Mouse (Mus musculus) adrenal gland, adult 2 months (tissue): ENCODE measurements around the gene Fndc8. TPM values are rescaled to one million over a fixed set of nuclear protein-coding genes. Genes with fewer than 3 reads are reported as not detected.
"Not testable (repeated sequence)": the region's sequence is repeated elsewhere in the genome, so short reads cannot be mapped to it uniquely, and the experiment has no call there.

Experiments used
- DNase-seq: peaks from one replicate; pipeline ENCODE4 v3.0.0; 2021
- polyA plus RNA-seq: library from polyadenylated mRNA; depleted of rRNA; stranded (reverse); fragments of >200 nt; gene quantifications from 2 replicates; pipeline ENCODE4 v1.2.3, GENCODE M21; 2012; rRNA removed
- total RNA-seq, 2 experiments: library from RNA; stranded (reverse); gene quantifications; 2 replicates each; pipeline ENCODE4 v1.2.3; 2021

The Fndc8 gene
- total and polyA plus RNA-seq, 3 experiments: 0.24 TPM; not detected in 1

DNA sequence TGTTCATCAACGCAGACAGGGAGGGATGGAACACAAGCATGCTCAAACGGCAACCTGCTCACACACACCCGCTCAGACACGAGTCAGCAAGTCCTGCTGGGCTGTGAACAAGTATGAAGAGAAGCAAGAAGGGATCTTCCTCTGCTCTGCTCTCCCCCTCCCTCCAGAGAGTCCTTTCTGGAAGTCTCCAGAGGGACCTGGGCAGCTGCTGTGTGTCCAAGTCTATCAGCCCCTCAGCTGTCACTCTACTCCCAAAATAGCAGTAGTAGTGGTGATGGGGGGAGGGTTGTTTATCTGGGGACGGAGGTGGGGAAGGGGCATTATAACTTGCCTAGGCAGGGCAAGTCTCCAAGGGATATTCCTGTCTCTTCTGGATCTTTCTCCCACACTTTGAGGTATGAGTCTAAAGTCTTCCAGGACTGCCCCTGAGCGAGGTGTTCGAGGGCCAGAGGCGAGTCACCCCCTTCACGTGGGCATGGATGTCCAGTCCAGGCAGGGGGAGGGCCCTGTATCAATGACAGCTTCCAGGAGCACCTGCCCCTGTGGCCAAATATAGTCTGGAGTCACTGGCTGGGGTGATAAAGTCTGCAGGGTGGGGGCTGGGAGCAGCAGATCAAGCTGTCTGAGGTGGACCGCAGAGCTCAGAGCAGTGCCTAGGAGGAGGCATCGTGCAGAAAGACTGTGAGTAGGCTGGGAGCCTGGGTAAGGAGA, 18.9 kb downstream of the Fndc8 start:
- DNase-seq: no peak

DNA sequence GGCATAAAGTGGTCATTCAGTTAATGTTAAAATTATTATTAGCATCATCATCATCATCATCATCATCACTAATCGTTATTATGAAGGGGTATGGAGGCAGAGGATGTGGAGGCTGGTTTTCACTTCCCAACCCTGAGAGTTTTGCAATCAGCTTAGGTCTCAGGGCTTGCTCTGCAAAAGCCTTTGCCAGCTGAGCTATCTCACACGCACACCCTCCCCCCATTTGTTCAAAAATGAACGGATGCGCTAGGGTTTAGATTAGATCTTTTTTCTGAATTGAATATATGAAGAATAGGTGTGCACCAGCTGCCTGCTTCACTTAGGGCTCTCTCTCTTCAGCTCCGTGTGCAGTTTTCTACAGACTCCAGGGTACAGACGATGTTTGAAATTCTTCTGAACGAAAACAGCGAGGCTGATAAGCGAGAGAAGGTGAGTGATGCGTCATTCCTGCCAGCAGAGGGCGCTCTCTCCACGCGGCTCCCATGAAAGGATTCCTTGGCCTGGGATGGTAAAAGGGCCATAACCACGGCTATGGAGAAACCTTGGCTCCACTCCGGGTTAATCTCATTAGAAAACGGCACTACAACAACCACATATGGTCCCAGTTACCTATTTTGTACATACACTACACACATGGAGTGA, 22.9 kb downstream of the Fndc8 start:
- DNase-seq: peak; percentile 69

DNA sequence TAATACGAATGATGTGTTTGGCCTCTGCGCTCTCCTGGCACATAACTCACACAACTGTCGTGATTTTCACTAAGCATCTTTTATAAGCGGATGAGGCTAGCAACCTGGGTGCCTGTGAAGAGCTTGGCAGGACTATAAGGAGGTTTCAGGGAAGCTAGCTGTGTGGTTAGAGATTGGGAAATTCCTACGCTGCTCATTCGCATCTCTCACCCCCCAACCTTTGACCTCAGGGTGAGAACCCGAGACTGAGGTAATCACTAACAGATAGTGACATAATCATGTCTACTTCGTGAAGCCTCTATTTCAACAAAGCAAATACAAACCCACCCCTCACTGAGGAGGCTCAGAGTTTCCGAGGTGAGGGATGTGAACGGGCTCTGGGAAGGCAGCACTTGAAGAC, 28.8 kb downstream of the Fndc8 start:
- DNase-seq: no peak

DNA sequence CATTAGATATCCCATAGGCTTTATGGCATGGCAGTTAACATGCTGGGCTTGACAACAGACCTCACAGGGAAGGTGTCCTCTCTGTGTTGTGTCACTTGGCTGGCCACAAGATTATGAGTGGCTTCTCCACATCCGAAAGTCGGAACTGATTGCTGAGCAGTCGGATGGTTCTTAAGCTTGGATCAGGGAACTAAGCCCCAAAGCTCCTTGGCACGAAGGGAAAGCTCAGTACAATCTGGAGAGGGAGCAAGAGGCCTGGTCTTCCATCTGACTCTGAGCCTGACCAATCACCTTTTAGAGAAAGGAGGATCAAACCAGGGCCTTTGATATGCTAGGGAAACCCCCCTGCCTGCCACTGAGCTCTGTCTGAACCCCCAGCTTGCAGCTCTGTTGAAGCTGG, 29.8 kb downstream of the Fndc8 start:
- no peak for DNase-seq

DNA sequence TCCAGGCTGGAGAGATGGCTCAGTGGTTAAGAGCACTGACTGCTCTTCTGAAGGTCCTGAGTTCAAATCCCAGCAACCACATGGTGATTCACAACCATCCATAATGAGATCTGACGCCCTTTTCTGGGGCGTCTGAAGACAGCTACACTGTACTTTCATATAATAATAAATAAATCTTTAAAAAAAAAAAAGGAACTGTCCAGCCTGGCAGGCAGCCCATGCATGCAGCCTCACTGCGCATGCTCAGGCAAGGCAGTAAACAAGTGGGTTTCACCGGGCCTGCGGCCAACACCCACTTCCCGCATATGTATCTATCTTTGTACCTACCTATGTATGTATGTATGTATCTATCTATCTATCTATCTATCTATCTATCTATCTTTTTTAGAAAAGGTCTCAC, 32.0 kb downstream of the Fndc8 start:
- DNase-seq: not testable (repeated sequence)

DNA sequence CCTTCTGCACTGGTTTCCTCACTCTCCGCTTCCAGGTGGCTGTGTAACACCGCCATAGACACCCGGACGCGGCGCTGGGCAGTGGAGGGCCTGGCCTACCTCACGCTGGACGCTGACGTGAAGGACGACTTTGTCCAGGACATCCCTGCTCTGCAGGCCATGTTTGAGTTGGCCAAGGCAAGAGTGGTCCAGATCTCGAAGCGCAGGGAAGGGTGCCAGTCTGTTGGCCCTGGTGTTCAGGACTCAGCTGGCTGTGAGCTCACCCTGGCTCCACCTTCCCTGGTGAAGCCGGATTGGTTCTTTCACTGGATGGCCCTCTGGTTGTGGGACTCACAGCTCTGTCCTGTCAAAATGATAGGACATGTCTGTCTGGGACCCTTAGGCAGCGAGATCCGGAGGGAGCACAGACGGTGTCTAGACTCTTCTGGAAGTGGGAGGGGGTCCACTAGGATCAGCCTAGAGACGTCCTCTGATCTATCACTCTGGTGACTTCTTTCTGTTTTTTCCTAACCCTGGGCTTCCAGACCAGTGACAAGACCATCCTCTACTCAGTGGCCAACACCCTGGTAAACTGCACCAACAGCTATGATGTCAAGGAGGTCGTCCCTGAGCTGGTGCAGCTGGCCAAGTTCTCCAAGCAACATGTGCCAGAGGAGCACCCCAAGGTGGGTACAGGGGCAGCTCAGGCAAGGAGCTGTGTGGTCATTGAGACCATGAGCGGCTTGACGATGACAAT, 37.1 kb downstream of the Fndc8 start:
- DNase-seq: no peak

DNA sequence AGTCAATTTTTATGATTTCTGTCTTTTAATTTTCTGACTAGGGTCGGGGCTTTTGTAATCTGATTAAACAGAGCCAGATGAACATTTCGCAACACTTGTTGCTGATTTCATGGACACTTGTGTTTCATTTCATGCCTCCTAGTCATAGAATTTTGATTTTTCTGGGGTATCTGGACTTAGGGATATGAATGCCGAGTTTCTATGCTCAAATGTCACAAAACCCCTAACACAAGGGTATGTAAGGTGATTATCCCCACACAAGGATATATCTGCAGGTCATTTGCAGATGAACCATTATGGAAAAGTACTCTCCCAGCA, 37.7 kb downstream of the Fndc8 start:
- DNase-seq: no peak

DNA sequence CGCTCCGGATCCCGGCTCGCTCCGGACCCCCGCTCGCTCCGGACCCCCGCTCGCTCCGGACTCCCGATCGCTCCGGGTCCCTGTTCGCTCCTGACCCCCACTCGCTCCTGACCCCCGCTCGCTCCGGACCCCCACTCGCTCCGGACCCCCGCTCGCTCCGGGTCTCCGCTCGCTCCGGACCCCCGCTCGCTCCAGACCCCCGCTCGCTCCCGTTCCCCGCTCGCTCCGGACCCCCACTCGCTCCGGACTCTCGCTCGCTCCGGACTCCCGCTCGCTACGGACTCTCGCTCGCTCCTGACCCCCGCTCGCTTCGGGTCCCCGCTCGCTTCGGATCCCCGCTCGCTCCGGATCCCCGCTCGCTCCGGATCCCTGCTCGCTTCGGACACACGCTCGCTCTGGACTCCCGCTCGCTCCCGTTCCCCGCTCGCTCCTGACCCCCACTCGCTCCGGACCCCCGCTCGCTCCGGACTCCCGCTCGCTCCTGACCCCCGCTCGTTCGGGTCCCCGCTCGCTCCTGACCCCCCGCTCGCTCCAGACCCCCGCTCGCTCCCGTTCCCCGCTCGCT, 38.5 kb downstream of the Fndc8 start:
- DNase-seq: not testable (repeated sequence)

DNA sequence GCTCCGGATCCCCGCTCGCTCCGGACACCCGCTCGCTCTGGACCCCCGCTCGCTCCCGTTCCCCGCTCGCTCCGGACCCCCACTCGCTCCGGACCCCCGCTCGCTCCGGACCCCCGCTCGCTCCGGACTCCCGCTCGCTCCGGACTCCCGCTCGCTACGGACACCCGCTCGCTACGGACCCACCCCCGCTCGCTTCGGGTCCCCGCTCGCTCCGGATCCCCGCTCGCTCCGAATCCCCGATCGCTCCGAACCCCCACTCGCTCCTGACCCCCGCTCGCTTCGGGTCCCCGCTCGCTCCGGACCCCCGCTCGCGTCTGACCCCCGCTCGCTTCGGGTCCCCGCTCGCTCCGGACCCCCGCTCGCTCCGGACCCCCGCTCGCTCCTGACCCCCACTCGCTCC, 39.2 kb downstream of the Fndc8 start:
- DNase-seq: not testable (repeated sequence)

DNA sequence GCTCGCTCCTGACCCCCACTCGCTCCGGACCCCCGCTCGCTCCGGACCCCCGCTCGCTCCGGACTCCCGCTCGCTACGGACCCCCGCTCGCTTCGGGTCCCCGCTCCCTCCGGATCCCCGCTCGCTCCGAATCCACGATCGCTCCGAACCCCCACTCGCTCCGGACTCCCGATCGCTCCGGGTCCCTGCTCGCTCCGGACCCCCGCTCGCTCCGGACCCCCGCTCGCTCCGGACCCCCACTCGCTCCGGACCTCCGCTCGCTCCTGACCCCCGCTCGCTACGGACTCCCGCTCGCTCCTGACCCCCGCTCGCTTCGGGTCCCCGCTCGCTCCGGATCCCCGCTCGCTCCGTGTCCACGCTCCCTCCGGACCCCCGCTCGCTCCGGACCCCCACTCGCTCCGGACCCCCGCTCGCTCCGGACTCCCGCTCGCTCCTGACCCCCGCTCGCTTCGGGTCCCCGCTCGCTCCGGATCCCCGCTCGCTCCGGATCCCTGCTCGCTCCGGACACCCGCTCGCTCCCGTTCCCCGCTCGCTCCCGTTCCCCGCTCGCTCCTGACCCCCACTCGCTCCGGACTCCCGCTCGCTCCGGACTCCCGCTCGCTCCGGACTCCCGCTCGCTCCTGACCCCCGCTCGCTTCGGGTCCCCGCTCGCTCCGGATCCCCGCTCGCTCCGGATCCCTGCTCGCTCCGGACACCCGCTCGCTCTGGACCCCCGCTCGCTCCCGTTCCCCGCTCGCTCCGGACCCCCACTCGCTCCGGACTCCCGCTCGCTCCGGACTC, 39.9 kb downstream of the Fndc8 start:
- DNase-seq: not testable (repeated sequence)

DNA sequence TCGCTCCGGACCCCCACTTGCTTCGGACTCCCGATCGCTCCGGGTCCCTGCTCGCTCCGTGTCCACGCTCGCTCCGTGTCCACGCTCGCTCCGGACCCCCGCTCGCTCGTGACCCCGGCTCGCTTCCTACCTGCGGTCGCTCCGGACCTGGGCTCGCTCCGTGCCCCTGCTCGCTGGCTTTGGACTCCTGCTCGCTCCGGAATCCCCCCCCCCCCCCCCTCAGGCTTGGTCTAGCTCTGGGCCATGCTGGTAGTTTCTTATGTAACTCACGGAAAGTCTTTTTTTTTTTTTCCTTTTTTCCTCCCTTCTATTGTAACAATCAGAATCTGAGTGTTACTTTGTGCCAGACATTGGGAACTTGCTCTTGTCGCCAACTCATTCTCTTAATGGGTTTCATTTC, 41.3 kb downstream of the Fndc8 start:
- no peak for DNase-seq

DNA sequence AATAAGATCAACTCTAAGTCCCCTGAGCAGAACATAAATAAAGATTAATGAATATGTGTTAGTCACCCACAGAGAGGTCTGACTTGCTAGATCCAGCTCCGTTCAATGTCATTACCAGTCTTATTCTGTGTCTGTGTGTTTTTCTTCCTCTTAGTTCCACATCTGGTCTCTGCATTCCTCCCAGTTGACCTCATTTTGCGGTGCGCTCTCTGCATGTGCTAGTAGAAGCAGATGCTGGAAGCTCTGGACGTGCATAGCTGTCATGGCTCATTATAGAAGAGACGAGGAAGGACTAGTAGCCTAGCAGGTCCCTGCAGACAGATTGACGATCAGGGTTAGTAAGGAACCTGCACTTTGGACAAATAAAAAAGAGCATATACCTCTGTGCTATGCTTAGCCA, 51.4 kb downstream of the Fndc8 start:
- DNase-seq: no peak

DNA sequence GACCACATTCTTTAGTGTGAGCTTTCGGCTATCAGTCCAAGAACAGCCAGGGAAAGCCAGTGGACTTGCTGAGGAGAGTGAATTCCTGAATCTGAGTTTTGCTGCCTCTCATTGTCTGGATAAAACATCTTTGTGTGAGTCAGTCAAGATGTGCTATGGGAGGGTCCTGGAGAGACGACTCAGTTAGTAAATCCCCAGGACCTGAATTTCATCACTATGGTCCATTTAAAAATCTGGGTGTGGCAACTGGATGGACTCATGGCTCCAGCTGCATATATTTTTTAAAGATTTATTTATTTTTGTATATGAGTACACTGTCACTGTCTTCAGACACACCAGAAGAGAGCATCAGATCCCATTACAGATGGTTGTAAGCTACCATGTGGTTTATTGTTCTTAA, 53.7 kb downstream of the Fndc8 start:
- DNase-seq: no peak

DNA sequence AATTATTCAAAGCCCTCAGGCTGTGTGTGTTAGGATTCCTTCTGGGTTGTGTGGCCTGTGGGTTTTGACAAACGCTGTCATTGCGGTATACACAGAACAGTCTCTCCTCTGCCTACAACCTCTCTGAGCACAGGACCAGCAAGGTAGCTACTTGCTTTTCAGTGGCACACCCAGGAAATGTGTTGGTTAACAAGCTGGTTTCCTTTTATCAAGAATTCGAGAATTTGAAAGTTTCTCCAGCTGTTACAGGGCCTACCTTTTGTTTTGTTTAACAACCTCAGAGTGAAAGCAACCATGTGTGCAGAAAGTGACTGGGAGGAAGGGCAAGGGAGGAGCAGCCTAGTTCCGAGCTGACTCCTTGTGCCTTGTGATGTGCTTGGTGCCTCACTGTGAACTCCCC, 55.5 kb downstream of the Fndc8 start:
- DNase-seq: no peak

DNA sequence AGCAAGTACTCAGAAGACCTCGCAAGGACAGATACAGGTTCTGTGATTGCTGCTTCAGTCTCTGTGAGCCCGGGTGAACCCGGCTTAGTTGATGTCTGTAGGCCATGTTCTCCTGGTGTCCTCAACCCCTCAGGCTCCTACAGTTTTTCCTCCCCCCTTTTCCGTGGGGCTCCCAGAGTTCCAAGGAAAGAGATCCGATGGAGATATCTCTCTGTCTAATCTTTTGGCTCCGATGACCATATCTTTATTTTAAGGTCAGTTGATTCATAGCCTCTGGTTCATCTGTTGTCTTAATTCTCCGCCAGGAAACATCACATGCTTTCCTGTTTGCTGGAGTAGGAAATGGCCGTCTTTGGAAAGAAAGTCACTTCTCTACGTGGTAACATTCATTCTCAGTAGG, 57.1 kb downstream of the Fndc8 start:
- no peak for DNase-seq

Other genes with a start within 250 kb of the Fndc8 start
- under 1 TPM; 0.46 to 0.83 TPM for gene Cct6b, start 127.8 kb upstream of the Fndc8 start, total RNA-seq
- gene Cct6b, start 127.8 kb upstream of the Fndc8 start, polyA plus RNA-seq: 0.08 TPM in 1 of 2 replicates, not detected in the other
- gene Zfp830, start 127.8 kb upstream of the Fndc8 start, total RNA-seq: 10 to 100 TPM; 18.0 to 21.9 TPM
- gene Zfp830, start 127.8 kb upstream of the Fndc8 start, polyA plus RNA-seq: 1.7 and 3.6 TPM in 2 replicates
- 10 to 100 TPM; 19.2 to 27.5 TPM for gene Lig3, start 111.0 kb upstream of the Fndc8 start, total RNA-seq
- 8.1 and 10.7 TPM in 2 replicates for gene Lig3, start 111.0 kb upstream of the Fndc8 start, polyA plus RNA-seq
- gene Rffl, start 20.9 kb upstream of the Fndc8 start, total RNA-seq: 10 to 100 TPM in 1 of 2 experiments, 1 to 10 TPM in 1; 5.3 to 10.6 TPM
- 6.5 and 7.4 TPM in 2 replicates for gene Rffl, start 20.9 kb upstream of the Fndc8 start, polyA plus RNA-seq
- gene Rad51d, start 1.5 kb upstream of the Fndc8 start, total RNA-seq: 10 to 100 TPM in 1 of 2 experiments, 1 to 10 TPM in 1; 9.3 to 16.7 TPM
- 8.8 and 9.4 TPM in 2 replicates for gene Rad51d, start 1.5 kb upstream of the Fndc8 start, polyA plus RNA-seq
- gene Nle1, start 16.3 kb downstream of the Fndc8 start, total RNA-seq: 10 to 100 TPM; 16.6 to 17.0 TPM
- gene Nle1, start 16.3 kb downstream of the Fndc8 start, polyA plus RNA-seq: 33.1 and 34.4 TPM in 2 replicates
- 10 to 100 TPM in 1 of 2 experiments, 1 to 10 TPM in 1; 5.2 to 14.3 TPM for gene Unc45b, start 18.4 kb downstream of the Fndc8 start, total RNA-seq
- 4.6 and 5.7 TPM in 2 replicates for gene Unc45b, start 18.4 kb downstream of the Fndc8 start, polyA plus RNA-seq
- 10 to 100 TPM; 28.3 to 32.7 TPM for gene Slfn5, start 59.2 kb downstream of the Fndc8 start, total RNA-seq
- gene Slfn5, start 59.2 kb downstream of the Fndc8 start, polyA plus RNA-seq: 2.2 and 2.3 TPM in 2 replicates
- 1 to 10 TPM; 5.3 to 7.5 TPM for gene Slfn9, start 99.7 kb downstream of the Fndc8 start, total RNA-seq
- 0.91 and 1.2 TPM in 2 replicates for gene Slfn9, start 99.7 kb downstream of the Fndc8 start, polyA plus RNA-seq
- gene Slfn8, start 128.7 kb downstream of the Fndc8 start, total RNA-seq: 1 to 10 TPM; 1.6 to 1.7 TPM
- gene Slfn8, start 128.7 kb downstream of the Fndc8 start, polyA plus RNA-seq: 0.48 and 0.77 TPM in 2 replicates
- 1 to 10 TPM; 4.5 to 4.9 TPM for gene Slfn2, start 173.0 kb downstream of the Fndc8 start, total RNA-seq
- gene Slfn2, start 173.0 kb downstream of the Fndc8 start, polyA plus RNA-seq: 0.99 and 1.2 TPM in 2 replicates
- gene Slfn1, start 224.7 kb downstream of the Fndc8 start, total RNA-seq: under 1 TPM; 0.14 to 0.40 TPM
- gene Slfn1, start 224.7 kb downstream of the Fndc8 start, polyA plus RNA-seq: 0.15 and 0.22 TPM in 2 replicates